Mouse (Mus musculus): ENCODE data around the gene Smim17. TPM values are rescaled to one million over a fixed set of nuclear protein-coding genes. Genes with fewer than 3 reads are reported as not detected.
A peak's percentile ranks its signal among the peaks of the same experiment; 100 is the strongest.
"Not testable (repeated sequence)": the region's sequence is repeated elsewhere in the genome, so short reads cannot be mapped to it uniquely, and the experiment has no call there.

The Smim17 gene
- polyA plus RNA-seq, 1 experiment from 2014 or later = 0.32 TPM

GRCm38 (mm10) chr7:6364761-6365160 is 33.8 kb upstream of the Smim17 start:
- H3K4me2 ChIP-seq (ENCODE audit: low read depth, severe bottlenecking) = no peak overlapping the region
- H3K4me3 ChIP-seq (ENCODE audit: low read depth, low read length) = no peak overlapping the region
- H3K36me3 ChIP-seq (ENCODE audit: control insufficient read depth, insufficient read depth, low read length) = no peaks in the 10 kb centered on the region
- ATAC-seq (ENCODE audit: insufficient number of reproducible peaks, low FRiP score, low TSS enrichment, low read depth) = no peak
- H3K9ac ChIP-seq (ENCODE audit: low read length) = no peak overlapping the region
- WGBS = 74% methylated on average over 1 of the region's 1 CpGs
- DNase-seq (ENCODE audit: low spot score) = no peak
- H3K4me1 ChIP-seq (ENCODE audit: control insufficient read depth, insufficient read depth, low read length) = no peaks in the 10 kb centered on the region
- H3K27ac ChIP-seq (replicated peaks; ENCODE audit: low read depth, low read length) = no peak overlapping the region
- no peaks in the 10 kb centered on the region for H3K27me3 ChIP-seq (ENCODE audit: control insufficient read depth, insufficient read depth, low read length)
- no peaks in the 10 kb centered on the region for H3K9me3 ChIP-seq (ENCODE audit: control insufficient read depth, low read length)

GRCm38 (mm10) chr7:6367185-6367584 is 31.3 kb upstream of the Smim17 start:
- H3K36me3 ChIP-seq (ENCODE audit: control insufficient read depth, insufficient read depth, low read length) = no peaks in the 10 kb centered on the region
- no peak for ATAC-seq (ENCODE audit: insufficient number of reproducible peaks, low FRiP score, low TSS enrichment, low read depth)
- H3K9ac ChIP-seq (ENCODE audit: low read length) = no peak overlapping the region
- no peaks in the 10 kb centered on the region for H3K9me3 ChIP-seq (ENCODE audit: control insufficient read depth, low read length)
- WGBS = 93% methylated on average over 5 of the region's 5 CpGs
- H3K4me3 ChIP-seq (ENCODE audit: low read depth, low read length) = no peak overlapping the region
- H3K4me1 ChIP-seq (ENCODE audit: control insufficient read depth, insufficient read depth, low read length) = no peaks in the 10 kb centered on the region
- H3K27me3 ChIP-seq (ENCODE audit: control insufficient read depth, insufficient read depth, low read length) = no peaks in the 10 kb centered on the region
- H3K27ac ChIP-seq (replicated peaks; ENCODE audit: low read depth, low read length) = no peak overlapping the region
- no peak for DNase-seq (ENCODE audit: low spot score)
- H3K4me2 ChIP-seq (ENCODE audit: low read depth, severe bottlenecking) = no peak overlapping the region

- ATAC-seq (ENCODE audit: insufficient number of reproducible peaks, low FRiP score, low TSS enrichment, low read depth); H3K9ac ChIP-seq (ENCODE audit: low read length); H3K4me1 ChIP-seq (ENCODE audit: control insufficient read depth, insufficient read depth, low read length); H3K36me3 ChIP-seq (ENCODE audit: control insufficient read depth, insufficient read depth, low read length); H3K27ac ChIP-seq (replicated peaks; ENCODE audit: low read depth, low read length); H3K27me3 ChIP-seq (ENCODE audit: control insufficient read depth, insufficient read depth, low read length); H3K9me3 ChIP-seq (ENCODE audit: control insufficient read depth, low read length); DNase-seq (ENCODE audit: low spot score); H3K4me3 ChIP-seq (ENCODE audit: low read depth, low read length); H3K4me2 ChIP-seq (ENCODE audit: low read depth, severe bottlenecking): not testable (repeated sequence)
- 80% methylated on average over 5 of the region's 5 CpGs for WGBS
Observed at GRCm38 (mm10) chr7:6368146-6368545, 30.4 kb upstream of the Smim17 start.

- WGBS = 79% methylated on average over 3 of the region's 3 CpGs
- no peak for ATAC-seq (ENCODE audit: insufficient number of reproducible peaks, low FRiP score, low TSS enrichment, low read depth)
- no peak overlapping the region for H3K27ac ChIP-seq (replicated peaks; ENCODE audit: low read depth, low read length)
Observed at GRCm38 (mm10) chr7:6369460-6369859, 29.1 kb upstream of the Smim17 start.

GRCm38 (mm10) chr7:6372993-6373392 is 25.5 kb upstream of the Smim17 start:
- H3K27ac ChIP-seq (replicated peaks; ENCODE audit: low read depth, low read length) = no peak overlapping the region
- 91% methylated on average over 3 of the region's 3 CpGs for WGBS

More at GRCm38 (mm10) chr7:6369460-6369859, 29.1 kb upstream of the Smim17 start:
- H3K9me3 ChIP-seq (ENCODE audit: control insufficient read depth, low read length) = no peaks in the 10 kb centered on the region
- H3K4me3 ChIP-seq (ENCODE audit: low read depth, low read length) = no peak overlapping the region
- H3K36me3 ChIP-seq (ENCODE audit: control insufficient read depth, insufficient read depth, low read length) = no peaks in the 10 kb centered on the region
- H3K4me1 ChIP-seq (ENCODE audit: control insufficient read depth, insufficient read depth, low read length) = no peaks in the 10 kb centered on the region
- no peak overlapping the region for H3K9ac ChIP-seq (ENCODE audit: low read length)
- DNase-seq (ENCODE audit: low spot score) = no peak
- H3K4me2 ChIP-seq (ENCODE audit: low read depth, severe bottlenecking) = no peak overlapping the region
- H3K27me3 ChIP-seq (ENCODE audit: control insufficient read depth, insufficient read depth, low read length) = no peaks in the 10 kb centered on the region

GRCm38 (mm10) chr7:6378441-6378840 is 20.1 kb upstream of the Smim17 start:
- no peak overlapping the region for H3K27ac ChIP-seq (replicated peaks; ENCODE audit: low read depth, low read length)

More at GRCm38 (mm10) chr7:6372993-6373392, 25.5 kb upstream of the Smim17 start:
- DNase-seq (ENCODE audit: low spot score) (no peak), ATAC-seq (ENCODE audit: insufficient number of reproducible peaks, low FRiP score, low TSS enrichment, low read depth) (no peak)
- Histone ChIP-seq H3K4me3 (ENCODE audit: low read depth, low read length) (no peak overlapping the region), H3K36me3 (ENCODE audit: control insufficient read depth, insufficient read depth, low read length) (no peaks in the 10 kb centered on the region), H3K4me2 (ENCODE audit: low read depth, severe bottlenecking) (no peak overlapping the region), H3K9ac (ENCODE audit: low read length) (no peak overlapping the region), H3K9me3 (ENCODE audit: control insufficient read depth, low read length) (no peaks in the 10 kb centered on the region), H3K4me1 (ENCODE audit: control insufficient read depth, insufficient read depth, low read length) (no peaks in the 10 kb centered on the region), H3K27me3 (ENCODE audit: control insufficient read depth, insufficient read depth, low read length) (no peaks in the 10 kb centered on the region)

GRCm38 (mm10) chr7:6381431-6381830 is 17.1 kb upstream of the Smim17 start:
- H3K27ac ChIP-seq (replicated peaks; ENCODE audit: low read depth, low read length) = no peak overlapping the region
- 82% methylated on average over 2 of the region's 2 CpGs for WGBS
- no peaks in the 10 kb centered on the region; the same call in 1 of the 2 replicates for H3K4me1 ChIP-seq (ENCODE audit: control insufficient read depth, insufficient read depth, low read length)
- ATAC-seq (ENCODE audit: insufficient number of reproducible peaks, low FRiP score, low TSS enrichment, low read depth) = no peak
- H3K9me3 ChIP-seq (ENCODE audit: control insufficient read depth, low read length) = no peaks in the 10 kb centered on the region
- no peak overlapping the region for H3K4me2 ChIP-seq (ENCODE audit: low read depth, severe bottlenecking)
- H3K36me3 ChIP-seq (ENCODE audit: control insufficient read depth, insufficient read depth, low read length) = no peaks in the 10 kb centered on the region
- H3K27me3 ChIP-seq (ENCODE audit: control insufficient read depth, insufficient read depth, low read length) = no peaks in the 10 kb centered on the region
- no peak for DNase-seq (ENCODE audit: low spot score)
- H3K9ac ChIP-seq (ENCODE audit: low read length) = no peak overlapping the region
- no peak overlapping the region for H3K4me3 ChIP-seq (ENCODE audit: low read depth, low read length)

More at GRCm38 (mm10) chr7:6378441-6378840, 20.1 kb upstream of the Smim17 start:
- DNase-seq (ENCODE audit: low spot score) (no peak), ATAC-seq (ENCODE audit: insufficient number of reproducible peaks, low FRiP score, low TSS enrichment, low read depth) (no peak)
- no peak overlapping the region for H3K9ac ChIP-seq (ENCODE audit: low read length)
- H3K4me3 ChIP-seq (ENCODE audit: low read depth, low read length) = no peak overlapping the region
- H3K36me3 ChIP-seq (ENCODE audit: control insufficient read depth, insufficient read depth, low read length) = no peaks in the 10 kb centered on the region
- H3K27me3 ChIP-seq (ENCODE audit: control insufficient read depth, insufficient read depth, low read length) = no peaks in the 10 kb centered on the region
- WGBS = 85% methylated on average over 8 of the region's 8 CpGs
- H3K4me2 ChIP-seq (ENCODE audit: low read depth, severe bottlenecking) = no peak overlapping the region
- H3K4me1 ChIP-seq (ENCODE audit: control insufficient read depth, insufficient read depth, low read length) = no peaks in the 10 kb centered on the region; the same call in 1 of the 2 replicates
- H3K9me3 ChIP-seq (ENCODE audit: control insufficient read depth, low read length) = no peaks in the 10 kb centered on the region

GRCm38 (mm10) chr7:6383044-6383455 is 15.5 kb upstream of the Smim17 start, which contains the start of gene Zfp28:
Gene Zfp28, plus strand, starts transcription at chr7:6383295.
- H3K27me3 ChIP-seq (ENCODE audit: control insufficient read depth, insufficient read depth, low read length) = no peaks in the 10 kb centered on the region
- DNase-seq (ENCODE audit: low spot score) (peak; percentile 97), ATAC-seq (ENCODE audit: insufficient number of reproducible peaks, low FRiP score, low TSS enrichment, low read depth) (peak; percentile 97)
- WGBS = 1% methylated on average over 28 of the region's 28 CpGs
- no peak within 1 kb of the TSS for H3K27ac ChIP-seq (replicated peaks; ENCODE audit: low read depth, low read length)
- peak within 1 kb of the TSS; percentile 58 for H3K9ac ChIP-seq (ENCODE audit: low read length)
- H3K4me1 ChIP-seq (ENCODE audit: control insufficient read depth, insufficient read depth, low read length) = no peaks in the 10 kb centered on the region; the same call in 1 of the 2 replicates
- H3K4me2 ChIP-seq (ENCODE audit: low read depth, severe bottlenecking) = peak within 1 kb of the TSS; percentile 68
- H3K9me3 ChIP-seq (ENCODE audit: control insufficient read depth, low read length) = no peaks in the 10 kb centered on the region
- peak within 1 kb of the TSS; percentile 53 for H3K4me3 ChIP-seq (ENCODE audit: low read depth, low read length)
- H3K36me3 ChIP-seq (ENCODE audit: control insufficient read depth, insufficient read depth, low read length) = no peaks in the 10 kb centered on the region

- ATAC-seq (ENCODE audit: insufficient number of reproducible peaks, low FRiP score, low TSS enrichment, low read depth) (no peak), DNase-seq (ENCODE audit: low spot score) (no peak)
- H3K4me1 ChIP-seq (ENCODE audit: control insufficient read depth, insufficient read depth, low read length) = no peaks in the 10 kb centered on the region; the same call in 1 of the 2 replicates
- H3K9me3 ChIP-seq (ENCODE audit: control insufficient read depth, low read length) = no peaks in the 10 kb centered on the region
- no peak overlapping the region for H3K9ac ChIP-seq (ENCODE audit: low read length)
- H3K4me2 ChIP-seq (ENCODE audit: low read depth, severe bottlenecking) = peak overlapping the region; percentile 68; the same call in 1 of the 2 replicates
- no peaks in the 10 kb centered on the region for H3K27me3 ChIP-seq (ENCODE audit: control insufficient read depth, insufficient read depth, low read length)
- 74% methylated on average over 8 of the region's 8 CpGs for WGBS
- H3K4me3 ChIP-seq (ENCODE audit: low read depth, low read length) = no peak overlapping the region
- no peak overlapping the region for H3K27ac ChIP-seq (replicated peaks; ENCODE audit: low read depth, low read length)
- H3K36me3 ChIP-seq (ENCODE audit: control insufficient read depth, insufficient read depth, low read length) = no peaks in the 10 kb centered on the region
Observed at GRCm38 (mm10) chr7:6384011-6384410, 14.5 kb upstream of the Smim17 start.
